Mouse (Mus musculus): ENCODE measurements around the gene Ngf.

- TF ChIP-seq POLR2A (IDR thresholded peaks at IDR 0.05; ENCODE audit: borderline replicate concordance, insufficient read depth, low read length): no peak
- TF ChIP-seq CTCF (IDR thresholded peaks at IDR 0.05; ENCODE audit: borderline replicate concordance, insufficient read depth, low read depth, low read length): no peak
Measured at GRCm38 (mm10) chr3:102460986-102461385, 8.7 kb upstream of the Ngf start.
